Mouse (Mus musculus): ENCODE data around the gene Dot1l. TPM values are rescaled to one million over a fixed set of nuclear protein-coding genes. Genes with fewer than 3 reads are reported as not detected.

The Dot1l gene
- polyA plus RNA-seq, 1 experiment from 2014 or later: 4.6 TPM

DNA sequence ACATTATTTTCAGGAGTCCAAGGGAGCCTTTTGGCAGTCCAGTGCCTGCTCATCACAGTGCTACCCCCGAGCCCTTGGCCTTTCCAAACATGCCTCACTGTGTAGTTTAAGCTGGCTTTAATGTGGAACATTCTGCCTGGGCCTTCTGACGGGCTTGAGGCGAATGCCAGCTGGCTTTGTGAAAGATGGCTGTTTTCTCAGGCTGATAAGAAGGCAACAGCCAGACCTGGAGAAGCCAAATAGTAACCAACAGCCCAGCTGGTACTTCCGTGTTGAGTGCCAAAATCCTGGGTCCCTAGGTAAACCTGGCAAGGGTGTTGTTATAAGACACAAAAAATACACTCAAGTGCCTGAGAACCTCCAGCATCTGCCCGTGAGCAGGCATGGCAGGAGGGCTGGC, 18.3 kb upstream of the Dot1l start:
- TF ChIP-seq EP300 (IDR thresholded peaks at IDR 0.05; ENCODE audit: low read depth) (no peak), CTCF (IDR thresholded peaks at IDR 0.05; ENCODE audit: low read depth) (no peak)
- DNase-seq: no peak
- Histone ChIP-seq H3K9me3 (ENCODE audit: low read length) (no peaks in the 10 kb centered on the region), H3K27ac (ENCODE audit: low read depth) (no peak overlapping the region), H3K4me2 (ENCODE audit: low read depth, low read length) (no peak overlapping the region), H3K4me3 (ENCODE audit: low read depth, low read length) (no peak overlapping the region), H3K36me3 (replicated peaks; ENCODE audit: insufficient read depth, low read length) (peaks cover 25% of the 10 kb centered on the region), H3K9ac (replicated peaks) (0 out of 2 replicates have a peak overlapping the region, but pooled peaks have one; percentile 16), H3K27me3 (ENCODE audit: insufficient read depth, low read length) (no peaks in the 10 kb centered on the region), H3K4me1 (ENCODE audit: insufficient read depth) (peaks cover 41% of the 10 kb centered on the region)
- ATAC-seq: no peak
- WGBS (ENCODE audit: insufficient replicate concordance): 53% methylated on average over 5 of the region's 5 CpGs

DNA sequence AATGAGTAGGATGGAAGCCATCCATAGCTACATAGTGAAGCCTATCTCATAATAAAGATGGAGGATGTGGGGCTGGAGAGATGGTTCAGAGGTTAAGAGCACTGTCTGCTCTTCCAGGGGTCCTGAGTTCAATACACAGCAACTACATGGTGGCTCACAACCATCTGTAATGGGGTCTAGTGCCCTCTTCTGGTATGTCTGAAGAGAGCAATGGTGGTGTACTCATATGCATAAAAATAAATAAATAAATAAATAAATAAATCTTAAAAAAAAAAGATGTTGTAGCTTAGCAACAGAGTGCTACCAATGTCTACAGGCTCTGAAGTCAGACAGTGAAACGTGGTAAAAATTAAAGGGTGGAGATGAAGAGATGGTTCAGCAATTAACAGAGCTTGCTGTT, 16.3 kb upstream of the Dot1l start:
- DNase-seq (no peak), ATAC-seq (no peak)
- H3K4me2 ChIP-seq (ENCODE audit: low read depth, low read length): no peak overlapping the region
- H3K36me3 ChIP-seq (replicated peaks; ENCODE audit: insufficient read depth, low read length): peaks cover 12% of the 10 kb centered on the region; the same call in 1 of the 2 replicates
- TF ChIP-seq EP300 (IDR thresholded peaks at IDR 0.05; ENCODE audit: low read depth) (no peak), CTCF (IDR thresholded peaks at IDR 0.05; ENCODE audit: low read depth) (peak; percentile 51)
- no peak overlapping the region for H3K4me3 ChIP-seq (ENCODE audit: low read depth, low read length)
- H3K9me3 ChIP-seq (ENCODE audit: low read length): no peaks in the 10 kb centered on the region
- H3K27ac ChIP-seq (ENCODE audit: low read depth): no peak overlapping the region
- WGBS (ENCODE audit: insufficient replicate concordance): 72% methylated on average over 1 of the region's 1 CpGs
- peaks cover 46% of the 10 kb centered on the region for H3K4me1 ChIP-seq (ENCODE audit: insufficient read depth)
- no peaks in the 10 kb centered on the region for H3K27me3 ChIP-seq (ENCODE audit: insufficient read depth, low read length)
- no peak overlapping the region for H3K9ac ChIP-seq (replicated peaks)

DNA sequence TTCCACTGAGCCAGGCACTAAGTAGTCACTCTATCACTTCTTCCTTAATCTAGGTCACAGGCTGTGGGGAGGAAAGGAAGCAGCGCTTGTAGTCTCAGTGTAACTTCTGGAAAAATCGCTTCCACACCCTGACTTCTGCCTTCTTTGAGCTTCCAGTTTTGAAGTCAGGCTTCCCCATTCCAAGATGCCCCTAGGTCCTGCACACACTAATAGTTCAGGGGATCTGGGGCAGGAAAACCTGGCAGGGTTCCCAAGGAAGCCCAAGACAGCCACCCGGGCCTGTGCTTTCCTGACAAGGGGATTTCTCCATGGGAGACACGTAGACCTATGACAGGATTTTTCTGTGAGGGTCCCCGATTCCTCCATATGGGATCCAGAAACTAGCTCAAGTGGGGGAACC, 13.9 kb upstream of the Dot1l start:
- Histone ChIP-seq H3K4me2 (ENCODE audit: low read depth, low read length) (peak overlapping the region; percentile 90), H3K27ac (ENCODE audit: low read depth) (peak overlapping the region; percentile 75), H3K4me3 (ENCODE audit: low read depth, low read length) (peak overlapping the region; percentile 99), H3K9me3 (ENCODE audit: low read length) (no peaks in the 10 kb centered on the region), H3K4me1 (ENCODE audit: insufficient read depth) (peaks cover 51% of the 10 kb centered on the region), H3K36me3 (replicated peaks; ENCODE audit: insufficient read depth, low read length) (peaks cover 10% of the 10 kb centered on the region; the same call in 1 of the 2 replicates), H3K27me3 (ENCODE audit: insufficient read depth, low read length) (no peaks in the 10 kb centered on the region), H3K9ac (replicated peaks) (peak overlapping the region; percentile 97)
- 9% methylated on average over 5 of the region's 5 CpGs for WGBS (ENCODE audit: insufficient replicate concordance)
- TF ChIP-seq EP300 (IDR thresholded peaks at IDR 0.05; ENCODE audit: low read depth) (no peak), CTCF (IDR thresholded peaks at IDR 0.05; ENCODE audit: low read depth) (no peak)
- no peak for ATAC-seq
- DNase-seq: no peak

DNA sequence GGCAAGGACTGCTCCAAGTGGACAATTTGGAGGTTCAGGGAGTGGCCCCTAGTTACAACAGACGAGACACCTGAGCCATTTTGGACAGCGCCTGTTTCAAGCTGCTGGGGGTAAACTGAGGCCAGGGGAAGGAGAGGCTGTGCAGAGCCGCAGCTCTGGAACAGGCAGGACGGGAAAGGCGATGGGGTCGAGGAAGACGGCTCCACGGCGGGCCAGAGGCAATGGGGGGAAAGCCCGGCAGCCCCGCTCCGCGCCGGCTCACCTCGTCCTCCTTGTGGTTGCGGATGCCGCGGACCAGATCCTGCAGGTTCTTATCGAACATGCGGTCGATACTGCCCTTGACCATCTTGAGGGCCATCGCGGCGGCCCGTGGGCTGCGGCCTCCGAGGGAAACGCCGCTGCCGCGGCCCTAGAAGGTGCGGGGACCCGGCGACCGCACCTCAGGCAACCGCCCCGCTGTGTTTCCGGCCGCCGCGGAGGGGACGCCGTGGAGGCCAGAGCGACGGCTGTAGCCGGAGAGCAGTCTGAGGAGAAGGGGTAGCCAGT, 13.3 kb upstream of the Dot1l start:
- peak; percentile 40 for ATAC-seq
- no peak for TF ChIP-seq EP300 (IDR thresholded peaks at IDR 0.05; ENCODE audit: low read depth)
- TF ChIP-seq CTCF (IDR thresholded peaks at IDR 0.05; ENCODE audit: low read depth): no peak

DNA sequence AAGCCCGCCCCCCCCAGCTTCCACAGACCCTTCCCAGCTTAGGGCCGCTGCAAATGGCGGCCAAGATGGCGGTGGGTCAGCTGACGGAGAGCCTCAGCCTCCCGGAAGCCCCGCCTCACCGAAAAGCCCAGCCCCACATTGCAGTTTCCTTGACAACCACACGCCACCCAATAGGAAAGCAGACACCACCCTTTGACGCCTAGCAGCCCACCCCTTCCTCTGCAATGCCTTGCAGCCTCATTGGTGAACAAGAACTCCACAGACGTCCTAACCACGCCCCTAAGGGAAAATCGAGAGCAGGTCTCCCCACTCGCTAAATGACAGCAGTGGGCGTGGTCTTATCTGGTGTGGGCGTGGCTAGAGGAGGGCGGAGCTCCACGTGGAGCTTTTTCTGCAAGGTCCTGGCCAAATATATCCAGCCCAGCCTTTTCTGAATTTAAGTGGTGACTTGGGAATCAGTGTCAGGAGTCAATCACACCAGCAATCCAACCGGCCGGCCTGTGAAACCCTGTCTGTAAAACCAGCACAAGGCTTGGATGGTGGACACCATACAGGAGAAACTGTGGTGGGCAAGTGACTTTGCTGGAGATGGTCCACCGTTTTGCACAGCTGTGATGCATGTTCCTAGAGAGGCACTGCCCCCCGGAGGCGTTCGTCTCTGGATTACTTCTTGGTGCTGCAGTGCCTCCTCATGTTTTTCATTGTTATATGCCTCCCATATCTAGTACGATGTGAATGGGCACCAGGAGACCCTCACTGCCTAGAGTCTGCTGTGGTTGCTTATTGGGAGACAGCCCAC, 12.6 kb upstream of the Dot1l start, which contains the start of gene Ap3d1:
TSS of gene Ap3d1 (minus strand) at position 85 of the 799 bp plus-strand sequence.
- Histone ChIP-seq H3K36me3 (replicated peaks; ENCODE audit: insufficient read depth, low read length) (0 out of 2 replicates have a peak, but pooled peaks cover 1% of the 10 kb centered on the region), H3K27ac (ENCODE audit: low read depth) (peak within 1 kb of the TSS; percentile 75), H3K9me3 (ENCODE audit: low read length) (no peaks in the 10 kb centered on the region), H3K4me1 (ENCODE audit: insufficient read depth) (peaks cover 42% of the 10 kb centered on the region), H3K4me3 (ENCODE audit: low read depth, low read length) (peak within 1 kb of the TSS; percentile 99), H3K4me2 (ENCODE audit: low read depth, low read length) (peak within 1 kb of the TSS; percentile 90), H3K27me3 (ENCODE audit: insufficient read depth, low read length) (no peaks in the 10 kb centered on the region), H3K9ac (replicated peaks) (peak within 1 kb of the TSS; percentile 97)
- DNase-seq (peak; percentile 97), ATAC-seq (peak; percentile 99)
- 2% methylated on average over 23 of the region's 25 CpGs for WGBS (ENCODE audit: insufficient replicate concordance)
- TF ChIP-seq CTCF (IDR thresholded peaks at IDR 0.05; ENCODE audit: low read depth) (no peak; the same call in 1 of the 2 replicates), EP300 (IDR thresholded peaks at IDR 0.05; ENCODE audit: low read depth) (no peak)

More for the DNA sequence above, 13.3 kb upstream of the Dot1l start:
- Histone ChIP-seq H3K4me2 (ENCODE audit: low read depth, low read length) (peak overlapping the region; percentile 90), H3K27me3 (ENCODE audit: insufficient read depth, low read length) (no peaks in the 10 kb centered on the region), H3K4me3 (ENCODE audit: low read depth, low read length) (peak overlapping the region; percentile 99), H3K9ac (replicated peaks) (peak overlapping the region; percentile 97), H3K27ac (ENCODE audit: low read depth) (peak overlapping the region; percentile 75), H3K36me3 (replicated peaks; ENCODE audit: insufficient read depth, low read length) (peaks cover 6% of the 10 kb centered on the region; the same call in 1 of the 2 replicates), H3K4me1 (ENCODE audit: insufficient read depth) (peaks cover 47% of the 10 kb centered on the region), H3K9me3 (ENCODE audit: low read length) (no peaks in the 10 kb centered on the region)
- DNase-seq: no peak
- WGBS (ENCODE audit: insufficient replicate concordance): under 1% methylated on average over 45 of the region's 46 CpGs

DNA sequence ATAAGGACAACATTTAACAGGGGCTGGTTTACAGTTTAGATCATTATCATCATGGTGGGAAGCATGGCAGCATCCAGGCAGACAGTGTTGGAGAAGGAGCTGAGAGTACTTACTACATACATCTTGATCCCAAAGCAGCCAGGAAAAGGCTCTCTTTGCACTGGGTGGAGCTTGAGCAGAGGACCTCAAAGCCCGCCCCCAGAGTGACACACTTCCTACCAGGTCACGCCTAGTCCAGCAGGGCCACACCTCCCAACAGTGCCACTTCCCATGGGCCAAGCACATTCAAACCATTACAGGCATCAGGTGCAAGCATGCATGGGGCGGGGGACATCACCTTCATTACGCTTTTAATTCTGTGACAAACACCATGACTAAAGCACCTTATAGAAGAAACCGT, 10.7 kb upstream of the Dot1l start:
- no peaks in the 10 kb centered on the region for H3K27me3 ChIP-seq (ENCODE audit: insufficient read depth, low read length)
- TF ChIP-seq EP300 (IDR thresholded peaks at IDR 0.05; ENCODE audit: low read depth): no peak
- TF ChIP-seq CTCF (IDR thresholded peaks at IDR 0.05; ENCODE audit: low read depth): no peak
- H3K9ac ChIP-seq (replicated peaks): no peak overlapping the region
- no peak overlapping the region for H3K27ac ChIP-seq (ENCODE audit: low read depth)
- DNase-seq (peak; percentile 85), ATAC-seq (peak; percentile 33)
- H3K4me2 ChIP-seq (ENCODE audit: low read depth, low read length): no peak overlapping the region
- H3K9me3 ChIP-seq (ENCODE audit: low read length): no peaks in the 10 kb centered on the region
- no peak overlapping the region for H3K4me3 ChIP-seq (ENCODE audit: low read depth, low read length)
- 32% methylated on average over 5 of the region's 5 CpGs for WGBS (ENCODE audit: insufficient replicate concordance)
- H3K36me3 ChIP-seq (replicated peaks; ENCODE audit: insufficient read depth, low read length): no peaks in the 10 kb centered on the region
- H3K4me1 ChIP-seq (ENCODE audit: insufficient read depth): peaks cover 29% of the 10 kb centered on the region

Measured in liver, postnatal 0 days (tissue).